Mouse (Mus musculus): ENCODE results near the gene Selenbp2.
"Not testable (repeated sequence)": the region's sequence is repeated elsewhere in the genome, so short reads cannot be mapped to it uniquely, and the experiment has no call there.

Gene Selenbp2

GRCm38 (mm10) chr3:94691694-94692093 is 1.7 kb upstream of the Selenbp2 start:
- ATAC-seq (ENCODE audit: low TSS enrichment) = not testable (repeated sequence)

GRCm38 (mm10) chr3:94693874-94694273 is 518 bp downstream of the Selenbp2 start:
- not testable (repeated sequence) for ATAC-seq (ENCODE audit: low TSS enrichment)

- ATAC-seq (ENCODE audit: low TSS enrichment) = not testable (repeated sequence)
Measured at GRCm38 (mm10) chr3:94695591-94695990, 2.2 kb downstream of the Selenbp2 start.

GRCm38 (mm10) chr3:94696257-94696656 is 2.9 kb downstream of the Selenbp2 start:
- ATAC-seq (ENCODE audit: low TSS enrichment) = not testable (repeated sequence)

- ATAC-seq (ENCODE audit: low TSS enrichment) = not testable (repeated sequence)
Measured at GRCm38 (mm10) chr3:94702163-94702810, 8.9 kb downstream of the Selenbp2 start.

GRCm38 (mm10) chr3:94702856-94703255 is 9.5 kb downstream of the Selenbp2 start:
- no peak for ATAC-seq (ENCODE audit: low TSS enrichment)

GRCm38 (mm10) chr3:94703364-94703763 is 10.0 kb downstream of the Selenbp2 start:
- ATAC-seq (ENCODE audit: low TSS enrichment) = not testable (repeated sequence)

- not testable (repeated sequence) for ATAC-seq (ENCODE audit: low TSS enrichment)
Measured at GRCm38 (mm10) chr3:94710591-94710990, 17.2 kb downstream of the Selenbp2 start.

- not testable (repeated sequence) for ATAC-seq (ENCODE audit: low TSS enrichment)
Measured at GRCm38 (mm10) chr3:94713424-94713823, 20.1 kb downstream of the Selenbp2 start.

GRCm38 (mm10) chr3:94718253-94718652 is 24.9 kb downstream of the Selenbp2 start:
- ATAC-seq (ENCODE audit: low TSS enrichment) = not testable (repeated sequence)

- peak; percentile 70; the same call in 1 of the 2 replicates for ATAC-seq (ENCODE audit: low TSS enrichment)
Measured at GRCm38 (mm10) chr3:94723637-94724036, 30.3 kb downstream of the Selenbp2 start.

- ATAC-seq (ENCODE audit: low TSS enrichment) = no peak
Measured at GRCm38 (mm10) chr3:94745691-94746090, 52.3 kb downstream of the Selenbp2 start.
